Mouse (Mus musculus): ENCODE results near the gene Tead1. TPM values are rescaled to one million over a fixed set of nuclear protein-coding genes. Genes with fewer than 3 reads are reported as not detected.

The Tead1 gene
- polyA plus RNA-seq, 1 experiment from 2014 or later, result 12.3 TPM

DNA sequence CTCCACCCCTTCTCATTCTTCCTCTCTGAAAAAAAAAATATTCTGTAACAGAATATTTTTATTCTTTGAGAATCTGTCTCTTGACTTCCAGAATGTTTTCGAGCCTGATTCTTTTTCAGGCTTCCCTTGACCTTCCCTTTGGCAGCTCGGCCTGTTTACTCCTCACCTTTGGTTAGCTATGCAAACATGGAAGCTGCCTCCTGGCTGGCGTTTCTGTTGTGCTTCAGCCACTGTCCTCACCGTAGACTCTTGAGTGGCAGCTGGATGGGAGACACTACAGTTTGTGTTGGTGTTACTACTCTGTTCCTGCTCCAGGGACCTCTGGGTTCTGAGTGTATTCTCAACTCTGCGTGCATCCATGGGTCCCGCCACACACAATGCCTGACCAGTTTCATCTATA lies 176.3 kb downstream of the Tead1 start:
- no peak overlapping the region for H3K9ac ChIP-seq (ENCODE audit: low read length)
- H3K4me3 ChIP-seq (ENCODE audit: low read depth, low read length), result no peak overlapping the region
- H3K27ac ChIP-seq (ENCODE audit: low read depth, low read length), result no peak overlapping the region
- ATAC-seq (ENCODE audit: low FRiP score) (no peak), DNase-seq (ENCODE audit: low spot score, missing footprints) (no peak)
- H3K4me2 ChIP-seq, result no peak overlapping the region
- H3K4me1 ChIP-seq (ENCODE audit: control insufficient read depth, insufficient read depth, low read length), result peaks cover 36% of the 10 kb centered on the region
- WGBS, result 72% methylated on average over 6 of the region's 6 CpGs
- H3K9me3 ChIP-seq (ENCODE audit: control insufficient read depth, low read length), result no peaks in the 10 kb centered on the region
- H3K36me3 ChIP-seq (ENCODE audit: control insufficient read depth, insufficient read depth, low read length), result no peaks in the 10 kb centered on the region
- H3K27me3 ChIP-seq (ENCODE audit: control insufficient read depth, insufficient read depth, low read length), result no peaks in the 10 kb centered on the region

DNA sequence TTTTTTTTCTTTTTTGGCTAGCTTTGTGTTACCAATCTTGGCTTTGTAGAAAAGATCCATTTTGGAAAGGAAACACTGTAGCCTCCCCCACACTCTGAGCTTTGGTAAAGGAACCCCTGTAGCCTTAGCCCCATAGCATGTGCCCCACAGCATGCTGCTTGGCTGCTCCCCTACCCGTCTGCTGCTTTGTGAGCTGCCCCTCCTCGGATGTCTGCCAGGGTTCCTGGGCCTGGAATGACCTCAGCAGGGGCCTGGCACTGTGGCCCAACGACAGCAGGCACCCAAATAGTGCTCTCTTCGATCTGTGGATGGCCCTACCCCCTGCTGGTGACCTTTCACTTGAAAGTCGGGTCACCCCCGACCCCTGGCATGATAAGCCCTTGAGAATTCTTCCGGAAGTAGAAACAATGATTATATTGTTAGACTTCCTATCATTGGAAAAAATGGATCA lies 177.0 kb downstream of the Tead1 start:
- Histone ChIP-seq H3K9ac (ENCODE audit: low read length) (no peak overlapping the region), H3K4me3 (ENCODE audit: low read depth, low read length) (no peak overlapping the region), H3K27me3 (ENCODE audit: control insufficient read depth, insufficient read depth, low read length) (no peaks in the 10 kb centered on the region), H3K27ac (ENCODE audit: low read depth, low read length) (no peak overlapping the region), H3K9me3 (ENCODE audit: control insufficient read depth, low read length) (no peaks in the 10 kb centered on the region), H3K4me2 (no peak overlapping the region), H3K4me1 (ENCODE audit: control insufficient read depth, insufficient read depth, low read length) (peaks cover 30% of the 10 kb centered on the region), H3K36me3 (ENCODE audit: control insufficient read depth, insufficient read depth, low read length) (no peaks in the 10 kb centered on the region)
- DNase-seq (ENCODE audit: low spot score, missing footprints) (no peak), ATAC-seq (ENCODE audit: low FRiP score) (no peak)
- 20% methylated on average over 7 of the region's 7 CpGs for WGBS

DNA sequence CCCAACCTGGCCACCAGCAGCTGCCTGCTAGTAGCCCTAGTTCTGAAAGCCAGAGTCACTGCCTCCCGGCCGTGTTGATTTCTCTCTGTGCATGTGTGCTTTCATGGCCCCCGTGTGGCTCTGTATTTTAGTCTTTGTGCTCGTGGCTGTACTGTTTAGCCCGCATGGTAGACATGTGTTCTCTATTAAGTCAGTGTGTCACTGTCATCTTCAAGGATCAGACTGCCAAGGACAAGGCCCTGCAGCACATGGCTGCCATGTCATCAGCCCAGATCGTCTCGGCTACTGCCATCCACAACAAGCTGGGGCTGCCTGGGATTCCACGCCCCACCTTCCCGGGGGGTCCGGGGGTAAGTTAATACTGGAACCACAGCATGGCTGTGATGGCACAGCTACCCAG lies 177.5 kb downstream of the Tead1 start:
- H3K4me1 ChIP-seq (ENCODE audit: control insufficient read depth, insufficient read depth, low read length), result peaks cover 26% of the 10 kb centered on the region
- H3K36me3 ChIP-seq (ENCODE audit: control insufficient read depth, insufficient read depth, low read length), result no peaks in the 10 kb centered on the region; the same call in 1 of the 2 replicates
- no peak overlapping the region for H3K4me3 ChIP-seq (ENCODE audit: low read depth, low read length)
- H3K27ac ChIP-seq (ENCODE audit: low read depth, low read length), result no peak overlapping the region
- 73% methylated on average over 10 of the region's 10 CpGs for WGBS
- H3K9ac ChIP-seq (ENCODE audit: low read length), result no peak overlapping the region
- no peaks in the 10 kb centered on the region for H3K27me3 ChIP-seq (ENCODE audit: control insufficient read depth, insufficient read depth, low read length)
- no peak for ATAC-seq (ENCODE audit: low FRiP score)
- no peak for DNase-seq (ENCODE audit: low spot score, missing footprints)
- no peak overlapping the region for H3K4me2 ChIP-seq
- no peaks in the 10 kb centered on the region for H3K9me3 ChIP-seq (ENCODE audit: control insufficient read depth, low read length)

DNA sequence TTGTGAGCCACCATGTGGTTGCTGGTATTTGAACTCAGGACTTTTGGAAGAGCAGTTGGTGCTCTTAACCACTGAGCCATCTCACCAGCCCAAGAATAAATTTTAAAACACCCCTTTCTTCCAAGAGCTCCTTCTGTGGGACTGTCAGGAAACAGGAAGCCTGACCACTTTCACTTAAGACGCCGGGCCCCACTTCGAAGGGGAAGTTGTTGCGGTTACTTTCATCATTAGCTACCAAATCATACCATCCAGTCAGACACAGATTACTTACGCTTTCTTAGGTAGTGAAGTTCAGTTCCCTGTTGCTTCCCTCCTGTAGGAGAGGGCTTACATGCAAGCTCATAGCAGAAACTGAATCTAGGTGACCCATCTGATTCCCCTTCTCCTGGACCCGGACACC lies 180.8 kb downstream of the Tead1 start:
- Histone ChIP-seq H3K9ac (ENCODE audit: low read length) (no peak overlapping the region), H3K4me2 (no peak overlapping the region), H3K4me3 (ENCODE audit: low read depth, low read length) (no peak overlapping the region), H3K4me1 (ENCODE audit: control insufficient read depth, insufficient read depth, low read length) (peaks cover 4% of the 10 kb centered on the region; the same call in 1 of the 2 replicates), H3K27ac (ENCODE audit: low read depth, low read length) (no peak overlapping the region), H3K9me3 (ENCODE audit: control insufficient read depth, low read length) (no peaks in the 10 kb centered on the region), H3K27me3 (ENCODE audit: control insufficient read depth, insufficient read depth, low read length) (no peaks in the 10 kb centered on the region), H3K36me3 (ENCODE audit: control insufficient read depth, insufficient read depth, low read length) (peaks cover 6% of the 10 kb centered on the region; the same call in 1 of the 2 replicates)
- ATAC-seq (ENCODE audit: low FRiP score) (no peak), DNase-seq (ENCODE audit: low spot score, missing footprints) (no peak)
- 96% methylated on average over 6 of the region's 6 CpGs for WGBS

DNA sequence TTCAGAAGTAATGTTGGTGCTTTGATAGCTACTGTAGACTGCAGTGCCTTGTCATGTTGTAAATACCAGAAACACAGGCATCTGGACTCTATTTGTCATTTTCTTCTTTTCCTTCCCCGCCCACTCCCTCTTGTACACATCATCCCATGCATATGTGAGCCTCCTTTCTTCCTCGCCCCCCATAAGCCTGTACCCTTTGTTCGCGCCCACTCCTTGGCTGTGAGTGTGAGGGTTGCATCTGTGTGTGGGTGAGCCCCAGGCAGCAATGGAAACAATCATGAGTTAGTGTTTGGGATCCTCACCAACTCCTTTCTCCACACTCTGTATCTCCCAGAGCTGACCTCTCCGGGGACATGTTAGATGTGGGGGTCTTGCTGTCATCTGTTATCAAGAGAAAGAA lies 183.0 kb downstream of the Tead1 start:
- Histone ChIP-seq H3K27me3 (ENCODE audit: control insufficient read depth, insufficient read depth, low read length) (no peaks in the 10 kb centered on the region), H3K4me3 (ENCODE audit: low read depth, low read length) (no peak overlapping the region), H3K9ac (ENCODE audit: low read length) (no peak overlapping the region), H3K9me3 (ENCODE audit: control insufficient read depth, low read length) (no peaks in the 10 kb centered on the region), H3K4me1 (ENCODE audit: control insufficient read depth, insufficient read depth, low read length) (no peaks in the 10 kb centered on the region), H3K27ac (ENCODE audit: low read depth, low read length) (no peak overlapping the region), H3K4me2 (no peak overlapping the region), H3K36me3 (ENCODE audit: control insufficient read depth, insufficient read depth, low read length) (peaks cover 6% of the 10 kb centered on the region; the same call in 1 of the 2 replicates)
- DNase-seq (ENCODE audit: low spot score, missing footprints) (no peak), ATAC-seq (ENCODE audit: low FRiP score) (no peak)
- 96% methylated on average over 5 of the region's 5 CpGs for WGBS

DNA sequence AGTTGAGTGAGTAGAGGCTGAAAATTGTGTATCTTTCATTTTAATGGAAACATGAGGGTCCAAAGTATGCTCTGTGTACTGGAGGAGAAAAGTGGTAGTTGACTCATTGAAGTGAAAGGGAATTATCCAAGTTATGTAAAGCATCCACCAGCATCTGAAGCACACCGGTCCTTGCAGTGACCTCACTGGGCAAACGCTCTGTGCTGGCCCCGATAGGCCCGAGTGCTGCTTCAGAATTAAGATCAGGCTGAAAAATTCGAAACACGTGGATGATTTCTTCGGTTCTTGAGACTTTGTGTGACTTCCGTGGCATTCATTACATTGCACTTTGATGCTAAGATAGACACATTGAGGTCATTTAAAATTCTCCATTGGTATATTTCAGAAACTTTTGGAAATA lies 185.1 kb downstream of the Tead1 start:
- ATAC-seq (ENCODE audit: low FRiP score) (no peak), DNase-seq (ENCODE audit: low spot score, missing footprints) (no peak)
- peaks cover 6% of the 10 kb centered on the region; the same call in 1 of the 2 replicates for H3K36me3 ChIP-seq (ENCODE audit: control insufficient read depth, insufficient read depth, low read length)
- 90% methylated on average over 8 of the region's 8 CpGs for WGBS
- no peaks in the 10 kb centered on the region for H3K27me3 ChIP-seq (ENCODE audit: control insufficient read depth, insufficient read depth, low read length)
- H3K4me2 ChIP-seq, result no peak overlapping the region
- H3K27ac ChIP-seq (ENCODE audit: low read depth, low read length), result no peak overlapping the region
- H3K4me1 ChIP-seq (ENCODE audit: control insufficient read depth, insufficient read depth, low read length), result no peaks in the 10 kb centered on the region
- H3K9ac ChIP-seq (ENCODE audit: low read length), result no peak overlapping the region
- no peak overlapping the region for H3K4me3 ChIP-seq (ENCODE audit: low read depth, low read length)
- H3K9me3 ChIP-seq (ENCODE audit: control insufficient read depth, low read length), result no peaks in the 10 kb centered on the region

DNA sequence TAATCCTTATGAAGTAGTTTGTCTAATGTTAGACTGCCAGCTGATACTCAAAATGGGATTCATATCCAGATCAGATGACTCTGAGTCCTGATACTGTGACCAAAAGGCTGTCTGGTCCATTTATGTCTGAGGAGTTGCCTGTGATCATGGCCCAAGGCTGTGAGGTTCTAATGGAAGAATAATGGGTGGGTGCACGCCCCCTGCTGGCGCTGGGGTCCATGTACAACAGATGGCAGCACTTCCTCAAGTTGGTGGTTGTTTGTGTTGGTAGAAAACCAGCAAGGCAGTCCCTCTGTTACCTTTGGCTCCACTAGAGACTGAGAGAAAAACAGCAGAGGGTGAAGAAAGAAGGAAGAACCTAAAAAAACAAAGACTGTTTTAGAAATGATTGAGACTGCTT lies 186.6 kb downstream of the Tead1 start:
- Histone ChIP-seq H3K36me3 (ENCODE audit: control insufficient read depth, insufficient read depth, low read length) (peaks cover 6% of the 10 kb centered on the region; the same call in 1 of the 2 replicates), H3K27ac (ENCODE audit: low read depth, low read length) (no peak overlapping the region), H3K4me3 (ENCODE audit: low read depth, low read length) (no peak overlapping the region), H3K9me3 (ENCODE audit: control insufficient read depth, low read length) (no peaks in the 10 kb centered on the region), H3K4me2 (no peak overlapping the region), H3K4me1 (ENCODE audit: control insufficient read depth, insufficient read depth, low read length) (no peaks in the 10 kb centered on the region; the same call in 1 of the 2 replicates), H3K9ac (ENCODE audit: low read length) (no peak overlapping the region), H3K27me3 (ENCODE audit: control insufficient read depth, insufficient read depth, low read length) (no peaks in the 10 kb centered on the region)
- ATAC-seq (ENCODE audit: low FRiP score) (no peak), DNase-seq (ENCODE audit: low spot score, missing footprints) (no peak)
- 9% methylated on average over 2 of the region's 2 CpGs for WGBS

DNA sequence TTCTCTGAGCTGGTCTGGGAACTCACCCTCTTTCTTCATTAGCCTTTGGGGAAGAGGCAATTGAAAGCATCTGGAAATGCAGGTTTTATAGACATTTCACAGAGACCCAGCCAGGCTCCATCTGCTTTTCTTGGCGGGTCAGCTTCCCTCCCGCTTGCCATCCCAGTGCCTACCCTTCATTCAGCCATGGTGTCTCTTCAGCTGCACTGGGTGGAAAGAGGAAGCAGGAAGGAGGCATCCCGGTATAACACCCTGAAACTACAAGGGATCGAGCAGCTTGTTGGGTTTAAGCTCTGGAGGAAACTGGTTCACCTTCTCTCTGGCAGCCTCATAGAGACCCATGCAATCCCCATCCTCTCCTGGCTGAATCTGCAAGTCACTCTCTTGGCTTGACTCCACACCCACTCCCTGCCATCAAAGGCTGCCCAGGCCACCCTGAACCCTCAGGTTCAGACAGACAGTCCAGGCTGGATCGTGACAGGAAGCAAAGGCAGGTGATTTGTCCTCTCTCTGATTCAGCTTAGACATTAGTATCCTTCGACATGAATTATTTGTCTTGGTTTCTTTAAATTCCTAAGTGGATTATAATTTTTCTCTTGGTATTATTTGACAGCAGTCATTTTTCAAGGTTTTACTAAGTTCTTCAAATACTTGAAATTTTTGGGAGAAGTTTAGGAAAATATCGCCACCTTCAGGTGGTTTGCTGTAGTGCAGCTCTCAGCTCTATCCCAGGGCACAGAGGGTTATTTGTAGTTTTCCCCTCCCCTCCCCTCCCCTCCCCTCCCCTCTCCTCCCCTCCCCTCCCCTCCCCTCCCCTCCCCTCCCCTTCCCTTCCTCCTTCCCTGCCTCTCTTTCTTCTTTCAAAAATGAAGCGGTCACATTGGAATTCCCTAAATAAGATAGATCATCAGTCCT lies 189.7 kb downstream of the Tead1 start:
- WGBS, result 65% methylated on average over 7 of the region's 8 CpGs
- Histone ChIP-seq H3K4me2 (no peak overlapping the region), H3K27me3 (ENCODE audit: control insufficient read depth, insufficient read depth, low read length) (no peaks in the 10 kb centered on the region), H3K27ac (ENCODE audit: low read depth, low read length) (no peak overlapping the region), H3K9me3 (ENCODE audit: control insufficient read depth, low read length) (no peaks in the 10 kb centered on the region), H3K4me3 (ENCODE audit: low read depth, low read length) (no peak overlapping the region), H3K36me3 (ENCODE audit: control insufficient read depth, insufficient read depth, low read length) (no peaks in the 10 kb centered on the region; the same call in 1 of the 2 replicates), H3K4me1 (ENCODE audit: control insufficient read depth, insufficient read depth, low read length) (no peaks in the 10 kb centered on the region; the same call in 1 of the 2 replicates), H3K9ac (ENCODE audit: low read length) (no peak overlapping the region)
- DNase-seq (ENCODE audit: low spot score, missing footprints) (peak; percentile 96), ATAC-seq (ENCODE audit: low FRiP score) (no peak)

DNA sequence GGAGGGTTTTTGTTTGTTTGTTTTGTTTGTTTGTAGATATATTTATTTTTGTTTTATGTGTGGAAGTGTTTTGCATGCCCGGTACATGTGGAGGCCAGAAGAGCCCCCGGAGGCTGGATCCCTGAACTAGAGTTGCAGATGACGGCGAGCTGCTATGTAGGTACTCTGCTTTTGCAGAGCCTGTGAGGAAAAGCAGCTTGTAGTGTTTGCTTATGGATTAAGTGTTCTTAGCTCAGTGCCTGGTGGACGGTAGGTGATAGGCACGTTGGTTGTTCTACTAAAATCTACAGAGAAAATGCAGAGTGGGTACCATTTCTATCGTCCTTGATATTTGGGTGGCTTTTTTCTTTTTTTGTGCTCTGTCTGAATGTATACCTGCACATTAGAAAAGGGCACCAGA lies 192.6 kb downstream of the Tead1 start:
- H3K27me3 ChIP-seq (ENCODE audit: control insufficient read depth, insufficient read depth, low read length), result no peaks in the 10 kb centered on the region
- H3K27ac ChIP-seq (ENCODE audit: low read depth, low read length), result no peak overlapping the region
- H3K4me2 ChIP-seq, result no peak overlapping the region
- no peaks in the 10 kb centered on the region; the same call in 1 of the 2 replicates for H3K36me3 ChIP-seq (ENCODE audit: control insufficient read depth, insufficient read depth, low read length)
- no peaks in the 10 kb centered on the region for H3K9me3 ChIP-seq (ENCODE audit: control insufficient read depth, low read length)
- H3K4me1 ChIP-seq (ENCODE audit: control insufficient read depth, insufficient read depth, low read length), result no peaks in the 10 kb centered on the region; the same call in 1 of the 2 replicates
- no peak overlapping the region for H3K9ac ChIP-seq (ENCODE audit: low read length)
- no peak for ATAC-seq (ENCODE audit: low FRiP score)
- H3K4me3 ChIP-seq (ENCODE audit: low read depth, low read length), result no peak overlapping the region
- 75% methylated on average over 7 of the region's 7 CpGs for WGBS
- DNase-seq (ENCODE audit: low spot score, missing footprints), result no peak

All from midbrain, embryonic 11.5 days (tissue).